Mouse (Mus musculus): ENCODE data around the gene Vasn. TPM values are rescaled to one million over a fixed set of nuclear protein-coding genes. Genes with fewer than 3 reads are reported as not detected.
"Not testable (repeated sequence)": the region's sequence is repeated elsewhere in the genome, so short reads cannot be mapped to it uniquely, and the experiment has no call there.

Vasn gene
- polyA plus RNA-seq, 1 experiment from 2014 or later = 2.3 TPM

- under 1% methylated on average over 47 of the region's 47 CpGs for WGBS
- H3K36me3 ChIP-seq (ENCODE audit: poor library complexity, severe bottlenecking) = peaks cover 15% of the 10 kb centered on the region
- H3K27me3 ChIP-seq = 0 out of 2 replicates have a peak, but pooled peaks cover 2% of the 10 kb centered on the region
- peak within 1 kb of the TSS; percentile 80 for H3K9ac ChIP-seq
- H3K27ac ChIP-seq = no peak within 1 kb of the TSS
- peak within 1 kb of the TSS; percentile 66 for H3K4me3 ChIP-seq
- no peaks in the 10 kb centered on the region for H3K9me3 ChIP-seq (replicated peaks)
- peak within 1 kb of the TSS; percentile 93 for H3K4me2 ChIP-seq
- peaks cover 18% of the 10 kb centered on the region for H3K4me1 ChIP-seq
- peak; percentile 91 for ATAC-seq
Measured at GRCm38 (mm10) chr16:4679121-4680018, 39.6 kb downstream of the Vasn start, which contains the start of gene Coro7. Gene Coro7 (minus strand): TSS chr16:4679777.

GRCm38 (mm10) chr16:4680922-4681455 lies 41.2 kb downstream of the Vasn start:
- not testable (repeated sequence) for H3K27me3 ChIP-seq; H3K9ac ChIP-seq; H3K27ac ChIP-seq; H3K4me2 ChIP-seq; H3K4me3 ChIP-seq; H3K9me3 ChIP-seq (replicated peaks); ATAC-seq; H3K36me3 ChIP-seq (ENCODE audit: poor library complexity, severe bottlenecking)
- 84% methylated on average over 3 of the region's 3 CpGs for WGBS
- H3K4me1 ChIP-seq = peaks cover 29% of the 10 kb centered on the region

- Histone ChIP-seq H3K4me1 (peaks cover 29% of the 10 kb centered on the region), H3K4me2 (peak overlapping the region; percentile 98), H3K27me3 (0 out of 2 replicates have a peak, but pooled peaks cover 2% of the 10 kb centered on the region), H3K27ac (no peak overlapping the region), H3K9me3 (replicated peaks) (no peaks in the 10 kb centered on the region), H3K36me3 (ENCODE audit: poor library complexity, severe bottlenecking) (peaks cover 7% of the 10 kb centered on the region), H3K4me3 (peak overlapping the region; percentile 98; the same call in 1 of the 2 replicates), H3K9ac (peak overlapping the region; percentile 93; the same call in 1 of the 2 replicates)
- 81% methylated on average over 4 of the region's 4 CpGs for WGBS
- no peak for ATAC-seq
Measured at GRCm38 (mm10) chr16:4682628-4683179, 43.0 kb downstream of the Vasn start.

- no peak for ATAC-seq
Measured at GRCm38 (mm10) chr16:4683193-4683580, 43.4 kb downstream of the Vasn start.

GRCm38 (mm10) chr16:4683581-4684456 lies 44.1 kb downstream of the Vasn start:
- peaks cover 26% of the 10 kb centered on the region for H3K4me1 ChIP-seq
- peak overlapping the region; percentile 98 for H3K4me3 ChIP-seq
- peaks cover 16% of the 10 kb centered on the region for H3K36me3 ChIP-seq (ENCODE audit: poor library complexity, severe bottlenecking)
- H3K27me3 ChIP-seq = 0 out of 2 replicates have a peak, but pooled peaks cover 2% of the 10 kb centered on the region
- WGBS = under 1% methylated on average over 54 of the region's 54 CpGs
- peak overlapping the region; percentile 93 for H3K9ac ChIP-seq
- no peaks in the 10 kb centered on the region for H3K9me3 ChIP-seq (replicated peaks)
- peak overlapping the region; percentile 75 for H3K27ac ChIP-seq
- ATAC-seq = peak; percentile 89
- H3K4me2 ChIP-seq = peak overlapping the region; percentile 98

More at GRCm38 (mm10) chr16:4683193-4683580, 43.4 kb downstream of the Vasn start:
- H3K4me2 ChIP-seq = peak overlapping the region; percentile 98
- H3K36me3 ChIP-seq (ENCODE audit: poor library complexity, severe bottlenecking) = peaks cover 11% of the 10 kb centered on the region
- peaks cover 29% of the 10 kb centered on the region for H3K4me1 ChIP-seq
- H3K27ac ChIP-seq = peak overlapping the region; percentile 75
- 0 out of 2 replicates have a peak, but pooled peaks cover 2% of the 10 kb centered on the region for H3K27me3 ChIP-seq
- WGBS = 35% methylated on average over 9 of the region's 9 CpGs
- H3K9me3 ChIP-seq (replicated peaks) = no peaks in the 10 kb centered on the region
- peak overlapping the region; percentile 93 for H3K9ac ChIP-seq
- peak overlapping the region; percentile 98 for H3K4me3 ChIP-seq

- no peak for ATAC-seq
- Histone ChIP-seq H3K9ac (peak overlapping the region; percentile 93), H3K4me3 (peak overlapping the region; percentile 98), H3K4me1 (peaks cover 21% of the 10 kb centered on the region), H3K9me3 (replicated peaks) (no peaks in the 10 kb centered on the region), H3K27ac (no peak overlapping the region), H3K4me2 (peak overlapping the region; percentile 98), H3K27me3 (0 out of 2 replicates have a peak, but pooled peaks cover 2% of the 10 kb centered on the region), H3K36me3 (ENCODE audit: poor library complexity, severe bottlenecking) (peaks cover 22% of the 10 kb centered on the region)
- WGBS = 3% methylated on average over 9 of the region's 9 CpGs
Measured at GRCm38 (mm10) chr16:4684457-4684791, 44.7 kb downstream of the Vasn start.

- 97% methylated on average over 4 of the region's 4 CpGs for WGBS
- peaks cover 69% of the 10 kb centered on the region for H3K36me3 ChIP-seq (ENCODE audit: poor library complexity, severe bottlenecking)
- ATAC-seq = not testable (repeated sequence)
Measured at GRCm38 (mm10) chr16:4689371-4689770, 49.6 kb downstream of the Vasn start.

More at GRCm38 (mm10) chr16:4689371-4689770, 49.6 kb downstream of the Vasn start:
- H3K4me1 ChIP-seq = peaks cover 11% of the 10 kb centered on the region
- H3K27ac ChIP-seq; H3K4me2 ChIP-seq; H3K4me3 ChIP-seq; H3K9ac ChIP-seq; H3K27me3 ChIP-seq; H3K9me3 ChIP-seq (replicated peaks): not testable (repeated sequence)

Other genes with a start within 250 kb of the Vasn start
- 1.0 and 1.3 TPM in 2 replicates for gene Adcy9, start 219.4 kb upstream of the Vasn start, polyA plus RNA-seq (2015; fragmentation: Nextera tagmentation; extraction: Ambion mirVana)
- gene Srl, start 98.1 kb upstream of the Vasn start, polyA plus RNA-seq (2015; fragmentation: Nextera tagmentation; extraction: Ambion mirVana) = 25.2 and 30.2 TPM in 2 replicates
- 15.7 and 17.3 TPM in 2 replicates for gene Tfap4, start 80.1 kb upstream of the Vasn start, polyA plus RNA-seq (2015; fragmentation: Nextera tagmentation; extraction: Ambion mirVana)
- gene Glis2, start 45.2 kb upstream of the Vasn start, polyA plus RNA-seq (2015; fragmentation: Nextera tagmentation; extraction: Ambion mirVana) = 16.7 and 19.4 TPM in 2 replicates
- 142 and 149 TPM in 2 replicates for gene Pam16, start 15.0 kb upstream of the Vasn start, polyA plus RNA-seq (2015; fragmentation: Nextera tagmentation; extraction: Ambion mirVana)
- 48.0 and 53.2 TPM in 2 replicates for gene Dnaja3, start within 50 bp of the Vasn start, polyA plus RNA-seq (2015; fragmentation: Nextera tagmentation; extraction: Ambion mirVana)
- 19.4 and 20.1 TPM in 2 replicates for gene Coro7, start 39.8 kb downstream of the Vasn start, polyA plus RNA-seq (2015; fragmentation: Nextera tagmentation; extraction: Ambion mirVana)
- gene Nmral1, start 79.4 kb downstream of the Vasn start, polyA plus RNA-seq (2015; fragmentation: Nextera tagmentation; extraction: Ambion mirVana) = 158 and 173 TPM in 2 replicates
- gene Hmox2, start 86.4 kb downstream of the Vasn start, polyA plus RNA-seq (2015; fragmentation: Nextera tagmentation; extraction: Ambion mirVana) = 77.0 and 85.1 TPM in 2 replicates
- 92.2 and 103 TPM in 2 replicates for gene Cdip1, start 150.4 kb downstream of the Vasn start, polyA plus RNA-seq (2015; fragmentation: Nextera tagmentation; extraction: Ambion mirVana)
- gene 4930562C15Rik, start 195.5 kb downstream of the Vasn start, polyA plus RNA-seq (2015; fragmentation: Nextera tagmentation; extraction: Ambion mirVana) = 0.37 and 0.39 TPM in 2 replicates
- gene Ubald1, start 240.4 kb downstream of the Vasn start, polyA plus RNA-seq (2015; fragmentation: Nextera tagmentation; extraction: Ambion mirVana) = 33.9 and 35.1 TPM in 2 replicates
- gene Mgrn1, start 246.3 kb downstream of the Vasn start, polyA plus RNA-seq (2015; fragmentation: Nextera tagmentation; extraction: Ambion mirVana) = 79.0 and 86.4 TPM in 2 replicates